Mouse (Mus musculus): ENCODE measurements around the gene Ipo7. TPM values are rescaled to one million over a fixed set of nuclear protein-coding genes. Genes with fewer than 3 reads are reported as not detected.
"Not testable (repeated sequence)": the region's sequence is repeated elsewhere in the genome, so short reads cannot be mapped to it uniquely, and the experiment has no call there.

Gene Ipo7
- polyA plus RNA-seq, 1 experiment from 2014 or later: 19.2 TPM

DNA sequence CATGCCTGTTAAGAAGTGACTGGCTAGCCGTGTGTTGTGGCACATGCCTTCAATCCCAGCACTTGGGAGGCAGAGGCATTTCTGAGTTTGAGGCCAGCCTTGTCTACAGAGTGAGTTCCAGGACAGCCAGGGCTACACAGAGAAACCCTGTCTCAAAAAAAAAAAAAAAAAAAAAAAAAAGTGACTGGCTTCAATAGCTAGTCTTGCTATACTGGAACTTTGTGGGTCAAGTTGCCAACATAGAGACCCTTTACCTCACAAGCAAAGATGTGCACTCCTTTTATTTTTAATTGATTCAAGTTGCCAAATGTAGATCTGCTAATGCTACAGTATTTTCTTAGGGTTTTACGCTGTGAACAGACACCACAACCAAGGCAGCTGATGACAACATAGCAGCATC lies 39.6 kb downstream of the Ipo7 start:
- peaks cover 41% of the 10 kb centered on the region for H3K36me3 ChIP-seq (ENCODE audit: control insufficient read depth, insufficient read depth, low read length)
- H3K4me1 ChIP-seq (ENCODE audit: control insufficient read depth, insufficient read depth, low read length); H3K27ac ChIP-seq (replicated peaks; ENCODE audit: low read depth, low read length); H3K9me3 ChIP-seq (ENCODE audit: control insufficient read depth, low read length); H3K4me2 ChIP-seq (ENCODE audit: low read length); DNase-seq; H3K27me3 ChIP-seq (ENCODE audit: control insufficient read depth, insufficient read depth, low read length); H3K4me3 ChIP-seq (replicated peaks; ENCODE audit: low read depth, low read length); ATAC-seq (ENCODE audit: low FRiP score, low TSS enrichment); H3K9ac ChIP-seq (replicated peaks; ENCODE audit: low read length): not testable (repeated sequence)
- WGBS: 97% methylated on average over 2 of the region's 2 CpGs

DNA sequence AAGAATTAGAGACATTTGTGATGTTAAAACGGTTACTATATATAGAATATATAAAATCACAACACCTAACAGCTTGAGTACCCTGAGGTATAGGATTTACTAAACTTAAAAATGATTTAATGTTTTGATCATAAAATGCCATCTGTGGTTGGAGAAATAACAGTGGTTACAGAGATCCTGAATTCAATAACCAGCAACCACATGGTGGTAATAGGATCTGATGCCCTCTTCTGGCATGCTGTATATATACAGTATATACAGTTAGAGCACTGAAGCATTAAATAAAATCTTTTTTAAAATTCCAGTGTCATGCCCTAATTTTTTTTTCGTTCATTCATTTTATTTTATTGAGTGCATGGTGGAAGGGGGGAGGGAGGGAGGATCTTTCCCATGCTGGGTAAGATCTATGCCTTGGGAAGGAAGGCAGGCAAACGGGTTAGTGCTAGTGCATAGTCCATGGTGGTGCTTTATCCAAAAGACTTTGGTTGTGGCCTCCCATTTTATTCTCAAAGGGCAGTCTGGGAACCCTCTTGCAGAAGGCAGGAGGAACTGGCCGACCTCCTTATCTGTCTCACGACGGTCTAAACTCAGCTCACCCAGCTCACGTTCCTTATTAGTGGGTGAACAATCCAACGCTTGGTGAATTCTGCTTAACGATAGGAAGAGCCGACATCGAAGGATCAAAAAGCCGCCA lies 41.2 kb downstream of the Ipo7 start:
- DNase-seq (peak; percentile 58), ATAC-seq (ENCODE audit: low FRiP score, low TSS enrichment) (no peak)
- Histone ChIP-seq H3K27ac (replicated peaks; ENCODE audit: low read depth, low read length) (0 out of 2 replicates have a peak overlapping the region, but pooled peaks have one; percentile 97), H3K9me3 (ENCODE audit: control insufficient read depth, low read length) (no peaks in the 10 kb centered on the region), H3K4me1 (ENCODE audit: control insufficient read depth, insufficient read depth, low read length) (peaks cover 17% of the 10 kb centered on the region), H3K27me3 (ENCODE audit: control insufficient read depth, insufficient read depth, low read length) (no peaks in the 10 kb centered on the region), H3K4me3 (replicated peaks; ENCODE audit: low read depth, low read length) (no peak overlapping the region), H3K36me3 (ENCODE audit: control insufficient read depth, insufficient read depth, low read length) (peaks cover 28% of the 10 kb centered on the region), H3K4me2 (ENCODE audit: low read length) (peak overlapping the region; percentile 59; the same call in 1 of the 2 replicates), H3K9ac (replicated peaks; ENCODE audit: low read length) (no peak overlapping the region)
- WGBS: 88% methylated on average over 12 of the region's 12 CpGs

DNA sequence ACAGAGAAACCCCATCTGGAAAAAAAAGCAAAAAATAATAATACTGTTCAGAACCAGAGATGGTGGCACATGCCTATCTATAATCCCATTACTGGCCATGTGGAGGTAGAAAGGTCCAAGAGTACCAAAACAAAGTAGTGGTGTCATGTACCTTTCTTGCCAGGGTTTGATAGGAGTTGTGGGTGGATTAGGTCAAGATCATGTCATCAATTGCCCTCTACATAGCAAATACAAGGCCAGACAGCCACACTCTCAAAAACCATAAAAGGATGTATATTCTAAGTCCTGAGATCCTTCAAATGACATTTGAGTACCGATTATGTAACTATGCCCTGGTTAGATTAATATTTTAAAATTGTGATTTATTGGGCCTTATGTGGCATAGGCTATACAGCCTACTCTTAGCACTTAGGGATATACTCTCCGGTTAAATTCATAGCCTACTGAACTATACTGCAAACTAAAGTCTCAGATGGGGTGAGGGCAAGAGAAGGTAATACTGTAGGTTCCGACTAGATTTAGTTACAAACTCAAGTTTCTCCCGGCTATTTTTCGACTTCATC lies 42.1 kb downstream of the Ipo7 start:
- 17% methylated on average over 5 of the region's 5 CpGs for whole genome bisulfite sequencing
- H3K27me3 ChIP-seq (ENCODE audit: control insufficient read depth, insufficient read depth, low read length): no peaks in the 10 kb centered on the region
- no peaks in the 10 kb centered on the region for H3K9me3 ChIP-seq (ENCODE audit: control insufficient read depth, low read length)
- H3K4me3 ChIP-seq (replicated peaks; ENCODE audit: low read depth, low read length): peak overlapping the region; percentile 55
- ATAC-seq (ENCODE audit: low FRiP score, low TSS enrichment): no peak
- H3K27ac ChIP-seq (replicated peaks; ENCODE audit: low read depth, low read length): peak overlapping the region; percentile 97
- peak overlapping the region; percentile 96 for H3K9ac ChIP-seq (replicated peaks; ENCODE audit: low read length)
- H3K36me3 ChIP-seq (ENCODE audit: control insufficient read depth, insufficient read depth, low read length): peaks cover 19% of the 10 kb centered on the region
- H3K4me2 ChIP-seq (ENCODE audit: low read length): peak overlapping the region; percentile 59
- H3K4me1 ChIP-seq (ENCODE audit: control insufficient read depth, insufficient read depth, low read length): peaks cover 17% of the 10 kb centered on the region
- DNase-seq: peak; percentile 4

DNA sequence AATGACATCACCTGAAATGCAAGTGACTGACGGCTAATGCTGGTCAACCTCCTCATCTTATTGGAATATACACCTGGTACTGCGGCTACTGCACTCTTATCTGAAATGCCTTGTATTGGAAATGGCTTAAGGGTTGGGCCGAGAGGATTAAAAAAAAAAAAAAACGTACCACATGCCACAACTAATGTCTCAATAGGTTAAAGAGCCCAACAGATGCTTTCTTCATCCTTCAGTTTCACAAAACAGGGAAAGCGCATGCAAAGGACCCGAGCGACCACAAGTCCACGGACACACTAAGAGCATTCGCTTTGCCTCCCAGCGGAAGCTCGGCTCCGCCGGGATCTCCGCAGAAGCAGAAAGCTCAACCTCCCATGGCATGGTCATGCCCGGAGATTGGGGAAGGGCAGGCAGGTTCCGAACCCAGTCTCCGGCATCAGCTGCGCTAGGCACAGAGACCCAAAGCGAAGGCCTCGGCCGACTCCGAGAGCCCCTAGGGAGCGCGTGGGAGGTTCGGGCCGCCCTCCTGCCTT lies 42.7 kb downstream of the Ipo7 start:
- WGBS: under 1% methylated on average over 26 of the region's 26 CpGs
- peak; percentile 51 for DNase-seq
- H3K27me3 ChIP-seq (ENCODE audit: control insufficient read depth, insufficient read depth, low read length): no peaks in the 10 kb centered on the region

DNA sequence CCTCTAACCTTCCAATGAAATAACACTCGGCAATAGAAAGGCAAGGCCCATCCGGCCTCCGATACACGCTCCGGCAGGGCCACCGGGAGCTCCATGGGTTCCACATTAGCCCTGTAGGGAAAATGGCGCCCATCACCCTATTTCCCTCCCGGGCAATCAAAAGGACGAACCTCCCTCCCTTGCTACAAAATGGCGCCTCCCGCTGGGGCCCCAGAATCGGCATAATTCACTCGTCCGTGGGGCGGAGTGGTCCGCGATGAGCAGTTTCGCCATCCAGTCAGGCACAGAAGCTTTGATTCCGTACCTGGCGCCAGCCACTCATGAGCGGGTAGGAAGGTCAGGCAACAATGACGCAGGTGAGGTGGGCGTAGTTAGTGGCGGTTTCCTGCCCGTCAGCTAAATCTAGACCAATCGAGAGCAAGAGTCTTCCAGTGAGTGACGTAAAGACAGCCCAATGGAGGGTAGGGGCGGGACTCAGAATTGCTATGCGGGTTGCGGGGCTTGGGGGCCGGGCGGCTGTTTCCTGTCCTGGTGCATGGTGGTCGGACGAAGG lies 43.2 kb downstream of the Ipo7 start, which contains the start of gene Zfp143:
TSS of gene Zfp143 (plus strand) at position 19 of the 553 bp plus-strand sequence.
- DNase-seq: peak; percentile 100
- under 1% methylated on average over 34 of the region's 34 CpGs for WGBS
- peaks cover 17% of the 10 kb centered on the region for H3K4me1 ChIP-seq (ENCODE audit: control insufficient read depth, insufficient read depth, low read length)
- ATAC-seq (ENCODE audit: low FRiP score, low TSS enrichment): peak; percentile 99
- no peaks in the 10 kb centered on the region for H3K27me3 ChIP-seq (ENCODE audit: control insufficient read depth, insufficient read depth, low read length)
- peak within 1 kb of the TSS; percentile 100 for H3K27ac ChIP-seq (replicated peaks; ENCODE audit: low read depth, low read length)
- H3K4me3 ChIP-seq (replicated peaks; ENCODE audit: low read depth, low read length): peak within 1 kb of the TSS; percentile 66
- H3K9ac ChIP-seq (replicated peaks; ENCODE audit: low read length): peak within 1 kb of the TSS; percentile 96
- peaks cover 10% of the 10 kb centered on the region for H3K36me3 ChIP-seq (ENCODE audit: control insufficient read depth, insufficient read depth, low read length)
- peak within 1 kb of the TSS; percentile 68 for H3K4me2 ChIP-seq (ENCODE audit: low read length)
- H3K9me3 ChIP-seq (ENCODE audit: control insufficient read depth, low read length): no peaks in the 10 kb centered on the region

More for the DNA sequence above, 42.7 kb downstream of the Ipo7 start:
- peak overlapping the region; percentile 97 for H3K27ac ChIP-seq (replicated peaks; ENCODE audit: low read depth, low read length)
- H3K4me2 ChIP-seq (ENCODE audit: low read length): peak overlapping the region; percentile 59
- peaks cover 17% of the 10 kb centered on the region for H3K4me1 ChIP-seq (ENCODE audit: control insufficient read depth, insufficient read depth, low read length)
- peaks cover 15% of the 10 kb centered on the region for H3K36me3 ChIP-seq (ENCODE audit: control insufficient read depth, insufficient read depth, low read length)
- peak overlapping the region; percentile 96 for H3K9ac ChIP-seq (replicated peaks; ENCODE audit: low read length)
- H3K9me3 ChIP-seq (ENCODE audit: control insufficient read depth, low read length): no peaks in the 10 kb centered on the region
- peak overlapping the region; percentile 55 for H3K4me3 ChIP-seq (replicated peaks; ENCODE audit: low read depth, low read length)
- ATAC-seq (ENCODE audit: low FRiP score, low TSS enrichment): peak; percentile 29

DNA sequence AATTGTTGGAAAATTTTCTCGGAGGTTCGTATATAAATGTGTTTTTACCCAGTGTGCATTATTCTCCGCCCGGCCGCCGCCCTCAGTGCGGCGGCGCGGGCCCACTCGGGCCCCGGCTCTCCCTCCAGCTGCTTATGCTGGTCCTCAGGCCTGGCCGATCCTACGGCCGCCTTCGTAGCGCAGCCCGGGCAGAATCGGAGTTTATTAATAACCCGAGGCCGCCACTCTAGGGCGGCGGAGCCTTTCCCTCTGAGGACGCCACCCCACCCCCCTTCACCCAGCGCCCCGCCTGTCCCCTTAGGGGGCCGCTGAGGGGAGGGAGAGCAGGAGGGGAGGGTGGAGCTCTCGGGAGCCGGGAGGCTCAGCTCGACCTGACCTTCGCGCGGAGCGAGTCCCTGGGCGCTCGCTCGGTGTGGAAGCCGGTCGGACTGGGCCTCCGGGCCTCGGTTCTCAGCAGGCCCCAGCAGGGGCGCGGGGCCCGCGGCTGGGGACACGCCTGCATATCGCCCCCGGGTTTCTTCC lies 43.7 kb downstream of the Ipo7 start:
- H3K4me2 ChIP-seq (ENCODE audit: low read length): peak overlapping the region; percentile 68
- peak; percentile 71 for ATAC-seq (ENCODE audit: low FRiP score, low TSS enrichment)
- peak overlapping the region; percentile 100 for H3K27ac ChIP-seq (replicated peaks; ENCODE audit: low read depth, low read length)
- peak; percentile 88 for DNase-seq
- H3K27me3 ChIP-seq (ENCODE audit: control insufficient read depth, insufficient read depth, low read length): no peaks in the 10 kb centered on the region
- H3K4me3 ChIP-seq (replicated peaks; ENCODE audit: low read depth, low read length): peak overlapping the region; percentile 66
- peaks cover 6% of the 10 kb centered on the region for H3K36me3 ChIP-seq (ENCODE audit: control insufficient read depth, insufficient read depth, low read length)
- H3K4me1 ChIP-seq (ENCODE audit: control insufficient read depth, insufficient read depth, low read length): peaks cover 17% of the 10 kb centered on the region
- WGBS: under 1% methylated on average over 46 of the region's 48 CpGs
- H3K9me3 ChIP-seq (ENCODE audit: control insufficient read depth, low read length): no peaks in the 10 kb centered on the region
- H3K9ac ChIP-seq (replicated peaks; ENCODE audit: low read length): peak overlapping the region; percentile 96

DNA sequence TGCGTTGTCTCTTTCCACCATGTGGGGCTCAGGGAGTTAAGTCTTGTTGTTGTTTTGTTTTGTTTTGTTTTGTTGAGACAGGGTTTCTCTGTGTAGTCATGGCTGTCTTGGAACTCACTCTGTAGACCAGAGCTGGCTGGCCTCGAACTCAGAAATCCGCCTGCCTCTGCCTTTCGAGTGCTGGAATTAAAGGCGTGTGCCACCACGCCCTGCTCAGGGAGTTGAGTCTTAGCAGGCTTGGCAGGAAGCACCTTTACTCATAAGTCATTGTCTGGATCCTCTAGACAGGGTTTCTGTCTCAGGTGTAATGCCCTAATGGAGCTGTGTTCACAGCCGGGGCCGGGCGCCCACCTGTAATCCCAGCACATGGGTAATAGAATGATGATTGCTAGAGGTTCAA lies 45.7 kb downstream of the Ipo7 start:
- WGBS: 97% methylated on average over 9 of the region's 9 CpGs
- H3K36me3 ChIP-seq (ENCODE audit: control insufficient read depth, insufficient read depth, low read length): peaks cover 4% of the 10 kb centered on the region; the same call in 1 of the 2 replicates
- H3K4me1 ChIP-seq (ENCODE audit: control insufficient read depth, insufficient read depth, low read length): peaks cover 17% of the 10 kb centered on the region
- no peak for ATAC-seq (ENCODE audit: low FRiP score, low TSS enrichment)
- no peak overlapping the region for H3K27ac ChIP-seq (replicated peaks; ENCODE audit: low read depth, low read length)
- no peak overlapping the region for H3K4me3 ChIP-seq (replicated peaks; ENCODE audit: low read depth, low read length)
- H3K9ac ChIP-seq (replicated peaks; ENCODE audit: low read length): no peak overlapping the region
- no peak overlapping the region for H3K4me2 ChIP-seq (ENCODE audit: low read length)
- H3K27me3 ChIP-seq (ENCODE audit: control insufficient read depth, insufficient read depth, low read length): no peaks in the 10 kb centered on the region
- DNase-seq: no peak
- H3K9me3 ChIP-seq (ENCODE audit: control insufficient read depth, low read length): no peaks in the 10 kb centered on the region

DNA sequence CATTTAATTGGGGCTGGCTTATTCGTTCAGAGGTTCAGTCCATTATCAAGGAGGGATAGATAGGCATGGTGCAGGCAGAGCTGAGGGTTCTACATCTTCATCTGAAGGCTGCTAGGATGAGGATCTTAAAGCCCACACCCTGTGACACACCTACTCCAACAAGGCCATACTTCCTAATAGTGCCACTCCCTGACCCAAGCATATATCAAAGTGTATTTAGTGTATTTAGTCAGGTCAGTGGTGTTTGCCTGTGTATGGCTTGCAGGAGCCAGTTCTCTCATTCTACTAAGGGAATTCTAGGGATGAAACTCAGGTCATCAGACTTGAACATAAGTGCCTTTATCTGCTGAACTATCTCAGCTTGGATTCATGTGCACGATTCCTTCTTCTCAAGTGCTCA lies 51.0 kb downstream of the Ipo7 start:
- Histone ChIP-seq H3K4me2 (ENCODE audit: low read length) (no peak overlapping the region), H3K27me3 (ENCODE audit: control insufficient read depth, insufficient read depth, low read length) (no peaks in the 10 kb centered on the region), H3K4me1 (ENCODE audit: control insufficient read depth, insufficient read depth, low read length) (no peaks in the 10 kb centered on the region), H3K36me3 (ENCODE audit: control insufficient read depth, insufficient read depth, low read length) (peaks cover 40% of the 10 kb centered on the region), H3K27ac (replicated peaks; ENCODE audit: low read depth, low read length) (no peak overlapping the region), H3K9me3 (ENCODE audit: control insufficient read depth, low read length) (no peaks in the 10 kb centered on the region), H3K4me3 (replicated peaks; ENCODE audit: low read depth, low read length) (no peak overlapping the region), H3K9ac (replicated peaks; ENCODE audit: low read length) (no peak overlapping the region)
- ATAC-seq (ENCODE audit: low FRiP score, low TSS enrichment): no peak
- DNase-seq: no peak
- WGBS: 92% methylated on average over 2 of the region's 2 CpGs
